Mouse (Mus musculus): ENCODE results near the gene Mmp17. TPM values are rescaled to one million over a fixed set of nuclear protein-coding genes. Genes with fewer than 3 reads are reported as not detected.

Mmp17 gene
- under 1 TPM; 0.37 to 0.93 TPM for total RNA-seq (2023)

DNA sequence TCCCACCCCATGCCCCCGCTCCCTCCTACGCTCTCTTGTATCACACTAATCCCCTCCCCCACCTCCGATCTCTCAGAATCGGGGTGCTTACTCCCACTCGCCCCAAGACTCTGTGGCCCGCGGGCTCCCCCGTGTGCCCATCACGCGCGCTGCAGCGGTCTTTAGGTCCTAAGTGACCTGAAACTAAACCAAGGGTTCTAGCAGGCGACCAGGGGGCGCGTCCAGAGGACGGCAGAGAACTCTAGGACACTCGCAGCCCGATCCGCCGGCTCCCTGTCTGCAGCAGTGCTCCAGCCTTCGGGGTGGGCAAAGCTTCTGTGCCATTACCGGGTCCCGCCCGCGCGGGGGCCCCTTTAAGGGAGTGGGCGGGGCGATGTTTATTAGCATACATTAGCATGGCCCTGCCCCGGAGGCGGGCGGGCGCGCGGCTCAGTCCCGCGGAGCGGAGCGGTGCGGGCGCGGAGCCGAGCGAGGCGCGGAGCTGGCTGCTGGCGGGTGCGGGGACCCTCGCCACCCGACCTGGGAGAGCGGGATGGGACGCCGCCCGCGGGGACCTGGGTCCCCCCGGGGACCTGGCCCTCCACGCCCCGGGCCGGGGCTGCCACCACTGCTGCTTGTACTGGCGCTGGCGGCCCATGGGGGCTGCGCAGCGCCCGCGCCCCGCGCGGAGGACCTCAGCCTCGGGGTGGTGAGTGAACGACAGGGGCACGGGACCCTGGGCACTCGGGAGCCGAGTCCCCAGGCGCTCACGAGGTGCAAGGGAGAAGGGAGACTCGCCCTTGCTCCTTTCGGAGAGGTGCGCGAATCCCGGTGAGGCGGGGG is at the start of gene Mmp17:
Gene Mmp17, plus strand, starts transcription at position 409 of the 822 bp plus-strand sequence.

Other genes with a start within 250 kb of the Mmp17 start
- 10 to 100 TPM; 77.5 to 94.1 TPM for gene Sfswap, start 82.9 kb upstream of the Mmp17 start, total RNA-seq (2023)
- 1 to 10 TPM in 1 of 2 experiments, under 1 TPM in 1; 0.95 to 1.0 TPM for gene Zfp11, start 85.9 kb downstream of the Mmp17 start, total RNA-seq (2023)
- gene Sept14, start 124.3 kb downstream of the Mmp17 start, total RNA-seq (2023), result not detected
- gene Mrps17, start 131.3 kb downstream of the Mmp17 start, total RNA-seq (2023), result 10 to 100 TPM; 41.4 to 44.2 TPM
- 10 to 100 TPM; 34.8 to 39.0 TPM for gene Nipsnap2, start 140.9 kb downstream of the Mmp17 start, total RNA-seq (2023)
- 1 to 10 TPM; 6.9 to 7.5 TPM for gene Psph, start 203.3 kb downstream of the Mmp17 start, total RNA-seq (2023)

All from neutrophil, adult 59 days (primary cell).